Mouse (Mus musculus): ENCODE results near the gene AC134908.4. TPM values are rescaled to one million over a fixed set of nuclear protein-coding genes. Genes with fewer than 3 reads are reported as not detected.

AC134908.4 gene
- polyA plus RNA-seq, 1 experiment from 2014 or later = 2.2 TPM

Small RNA genes lying within 50 kb of the gene (microRNA-seq; reads per million reads assigned to microRNA genes)
- gene Gm25083 (not detected), gene Mir3082 (not detected), gene Mir6966 (0.62 reads per million)

Other genes starting within 250 kb of the AC134908.4 start
- gene Sox8, start 225.0 kb downstream of the AC134908.4 start, polyA plus RNA-seq (2015; fragmentation: Nextera tagmentation; extraction: Ambion mirVana) = 24.2 and 25.1 TPM in 2 replicates
- gene Lmf1, start 216.6 kb downstream of the AC134908.4 start, polyA plus RNA-seq (2015; fragmentation: Nextera tagmentation; extraction: Ambion mirVana) = 27.7 and 28.2 TPM in 2 replicates
- gene Gng13, start 78.5 kb downstream of the AC134908.4 start, polyA plus RNA-seq (2015; fragmentation: Nextera tagmentation; extraction: Ambion mirVana) = 5.5 and 11.3 TPM in 2 replicates
- 6.4 and 7.4 TPM in 2 replicates for gene Chtf18, start 68.2 kb downstream of the AC134908.4 start, polyA plus RNA-seq (2015; fragmentation: Nextera tagmentation; extraction: Ambion mirVana)
- gene Rpusd1, start 68.0 kb downstream of the AC134908.4 start, polyA plus RNA-seq (2015; fragmentation: Nextera tagmentation; extraction: Ambion mirVana) = 32.9 and 33.0 TPM in 2 replicates
- not detected in 2 replicates for gene Mslnl, start 59.6 kb downstream of the AC134908.4 start, polyA plus RNA-seq (2015; fragmentation: Nextera tagmentation; extraction: Ambion mirVana)
- 0.52 and 0.76 TPM in 2 replicates for gene Msln, start 41.3 kb downstream of the AC134908.4 start, polyA plus RNA-seq (2015; fragmentation: Nextera tagmentation; extraction: Ambion mirVana)
- gene Narfl, start 21.9 kb downstream of the AC134908.4 start, polyA plus RNA-seq (2015; fragmentation: Nextera tagmentation; extraction: Ambion mirVana) = 29.9 and 30.4 TPM in 2 replicates
- 149 and 169 TPM in 2 replicates for gene Haghl, start 10.0 kb downstream of the AC134908.4 start, polyA plus RNA-seq (2015; fragmentation: Nextera tagmentation; extraction: Ambion mirVana)
- 0.21 and 0.28 TPM in 2 replicates for gene Ccdc78, start 9.1 kb downstream of the AC134908.4 start, polyA plus RNA-seq (2015; fragmentation: Nextera tagmentation; extraction: Ambion mirVana)
- 99.9 and 103 TPM in 2 replicates for gene Fam173a, start 2.8 kb downstream of the AC134908.4 start, polyA plus RNA-seq (2015; fragmentation: Nextera tagmentation; extraction: Ambion mirVana)
- gene Metrn, start 1.5 kb upstream of the AC134908.4 start, polyA plus RNA-seq (2015; fragmentation: Nextera tagmentation; extraction: Ambion mirVana) = 79.4 and 88.8 TPM in 2 replicates
- gene Fbxl16, start 13.4 kb upstream of the AC134908.4 start, polyA plus RNA-seq (2015; fragmentation: Nextera tagmentation; extraction: Ambion mirVana) = 38.1 and 43.0 TPM in 2 replicates
- 29.7 and 32.7 TPM in 2 replicates for gene Wdr24, start 28.0 kb upstream of the AC134908.4 start, polyA plus RNA-seq (2015; fragmentation: Nextera tagmentation; extraction: Ambion mirVana)
- gene Jmjd8, start 33.2 kb upstream of the AC134908.4 start, polyA plus RNA-seq (2015; fragmentation: Nextera tagmentation; extraction: Ambion mirVana) = 51.0 and 55.4 TPM in 2 replicates
- gene Stub1, start 37.7 kb upstream of the AC134908.4 start, polyA plus RNA-seq (2015; fragmentation: Nextera tagmentation; extraction: Ambion mirVana) = 397 and 428 TPM in 2 replicates
- 61.6 and 73.4 TPM in 2 replicates for gene Rhbdl1, start 41.6 kb upstream of the AC134908.4 start, polyA plus RNA-seq (2015; fragmentation: Nextera tagmentation; extraction: Ambion mirVana)
- gene Gm20683, start 46.1 kb upstream of the AC134908.4 start, polyA plus RNA-seq (2015; fragmentation: Nextera tagmentation; extraction: Ambion mirVana) = 14.8 and 15.4 TPM in 2 replicates
- gene Rhot2, start 49.2 kb upstream of the AC134908.4 start, polyA plus RNA-seq (2015; fragmentation: Nextera tagmentation; extraction: Ambion mirVana) = 16.9 and 20.3 TPM in 2 replicates
- gene Wdr90, start 65.8 kb upstream of the AC134908.4 start, polyA plus RNA-seq (2015; fragmentation: Nextera tagmentation; extraction: Ambion mirVana) = 13.1 and 16.2 TPM in 2 replicates
- 34.1 and 38.9 TPM in 2 replicates for gene Mcrip2, start 73.1 kb upstream of the AC134908.4 start, polyA plus RNA-seq (2015; fragmentation: Nextera tagmentation; extraction: Ambion mirVana)
- 63.4 and 67.5 TPM in 2 replicates for gene Mettl26, start 79.4 kb upstream of the AC134908.4 start, polyA plus RNA-seq (2015; fragmentation: Nextera tagmentation; extraction: Ambion mirVana)
- gene Wfikkn1, start 85.2 kb upstream of the AC134908.4 start, polyA plus RNA-seq (2015; fragmentation: Nextera tagmentation; extraction: Ambion mirVana) = 0.34 and 0.51 TPM in 2 replicates
- 49.5 and 50.8 TPM in 2 replicates for gene Rab40c, start 124.1 kb upstream of the AC134908.4 start, polyA plus RNA-seq (2015; fragmentation: Nextera tagmentation; extraction: Ambion mirVana)
- gene Pigq, start 149.3 kb upstream of the AC134908.4 start, polyA plus RNA-seq (2015; fragmentation: Nextera tagmentation; extraction: Ambion mirVana) = 83.1 and 90.5 TPM in 2 replicates
- gene Nhlrc4, start 149.3 kb upstream of the AC134908.4 start, polyA plus RNA-seq (2015; fragmentation: Nextera tagmentation; extraction: Ambion mirVana) = 0.19 and 0.52 TPM in 2 replicates
- gene A930017K11Rik, start 156.9 kb upstream of the AC134908.4 start, polyA plus RNA-seq (2015; fragmentation: Nextera tagmentation; extraction: Ambion mirVana) = 3.9 and 4.7 TPM in 2 replicates
- gene Capn15, start 190.1 kb upstream of the AC134908.4 start, polyA plus RNA-seq (2015; fragmentation: Nextera tagmentation; extraction: Ambion mirVana) = 20.6 and 25.5 TPM in 2 replicates